Mouse (Mus musculus) frontal cortex, postnatal 10 days (tissue): ENCODE measurements around the gene Zfp534.
"Not testable (repeated sequence)": the region's sequence is repeated elsewhere in the genome, so short reads cannot be mapped to it uniquely, and the experiment has no call there.

Experiments
- DNase-seq, 2 experiments: peaks; one replicate each; pipeline ENCODE4 v3.0.0; 2022; ENCODE audit warnings: low spot score in 2 of 2, mixed read lengths in 1 of 2

The Zfp534 gene

DNA sequence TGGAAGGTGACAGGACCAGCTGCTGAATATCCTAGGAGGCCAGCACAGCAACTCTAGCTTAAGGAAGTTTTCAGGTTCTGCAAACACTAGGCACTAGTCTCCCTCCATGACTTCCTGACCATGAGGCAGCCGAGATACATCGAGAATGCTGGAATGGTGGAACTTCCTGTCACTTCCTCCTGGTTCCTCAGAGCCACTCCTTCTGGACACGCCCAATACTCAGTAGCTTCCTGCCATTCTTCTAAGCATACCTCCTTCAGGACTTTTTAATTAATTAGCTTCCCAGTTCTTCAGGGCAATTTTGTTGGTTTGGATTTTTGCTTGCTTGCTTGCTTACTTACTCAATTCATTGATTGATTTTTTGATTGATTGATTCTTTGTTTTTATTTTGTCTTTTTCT is at the start of gene Zfp534:
TSS of gene Zfp534 (minus strand) at position 101 of the 400 bp plus-strand sequence.
- DNase-seq = not testable (repeated sequence)

DNA sequence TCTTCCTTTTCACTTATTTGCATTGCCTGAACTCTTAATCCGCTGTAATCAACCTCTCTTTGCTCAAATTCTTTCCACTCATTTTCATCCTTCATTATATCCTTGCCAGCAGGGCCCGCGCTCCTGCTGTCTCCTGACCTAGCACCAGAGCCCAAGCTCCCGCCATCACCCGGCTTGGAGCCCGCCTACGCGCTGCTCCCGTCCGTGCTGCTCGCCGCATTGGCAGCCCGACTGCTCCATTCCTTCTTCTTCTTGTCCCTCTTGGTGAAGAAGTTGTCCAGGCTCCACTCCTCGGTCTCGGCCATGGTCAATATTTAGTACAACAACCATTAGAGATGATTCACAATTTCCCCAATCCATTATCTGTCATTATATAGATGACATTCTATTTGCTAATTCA is 43.9 kb upstream of the Zfp534 start:
- DNase-seq = not testable (repeated sequence)

DNA sequence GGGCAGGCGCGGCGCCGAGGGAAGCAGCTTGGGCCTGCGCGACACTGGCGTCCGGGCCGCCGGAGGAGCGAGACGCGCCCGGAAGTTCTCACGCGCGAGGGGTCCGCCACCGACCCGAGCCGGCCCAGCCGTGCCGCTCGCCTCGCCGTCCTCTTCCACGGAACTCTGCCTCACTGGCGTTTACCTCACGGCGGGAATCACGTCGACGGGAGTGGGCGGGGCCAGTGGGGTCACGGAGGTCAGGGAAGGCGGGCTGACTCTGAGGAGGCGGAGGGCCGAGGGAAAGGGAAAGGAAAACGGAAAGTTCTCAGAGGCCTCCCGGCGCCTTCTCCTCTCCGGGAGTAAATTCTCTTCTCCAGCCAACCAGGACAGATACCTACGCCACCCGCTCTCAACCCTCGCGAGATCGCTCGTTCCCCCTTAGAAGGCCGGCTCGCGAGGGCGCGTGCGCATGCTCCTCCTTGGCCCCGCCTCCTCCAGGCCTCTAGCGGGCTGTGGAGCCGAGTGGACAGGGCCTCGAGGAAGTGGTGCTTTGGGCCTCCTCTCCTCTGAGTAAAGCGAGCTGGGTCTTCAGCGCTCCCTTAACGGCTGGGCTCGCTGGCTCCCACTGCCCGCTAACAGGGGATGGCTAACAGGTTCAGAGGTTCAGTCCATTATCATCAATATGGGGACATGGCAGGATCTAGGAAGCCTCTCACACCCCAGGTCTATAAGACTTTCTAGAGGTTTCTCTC is 36.5 kb upstream of the Zfp534 start:
- DNase-seq = not testable (repeated sequence)

DNA sequence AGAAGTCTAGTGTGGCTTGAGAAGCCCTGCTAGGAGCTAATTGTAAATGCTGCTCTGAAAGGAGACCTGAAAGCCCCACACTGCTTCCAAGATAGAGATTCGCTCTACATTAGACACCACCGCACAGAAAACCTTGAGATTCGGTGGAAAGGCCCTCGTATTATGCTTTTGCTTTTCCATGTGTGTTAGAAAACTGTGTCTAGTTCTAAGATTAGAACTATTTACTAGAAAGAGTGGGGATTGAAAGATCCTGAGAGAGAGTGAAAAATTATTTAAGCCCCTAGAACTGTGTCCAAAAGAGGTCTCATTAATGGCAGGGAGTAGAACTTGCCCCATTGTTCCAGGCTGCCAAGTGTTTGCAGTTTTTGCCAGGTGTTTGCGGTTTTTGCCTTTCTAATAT is 47.1 kb downstream of the Zfp534 start:
- not testable (repeated sequence) for DNase-seq

DNA sequence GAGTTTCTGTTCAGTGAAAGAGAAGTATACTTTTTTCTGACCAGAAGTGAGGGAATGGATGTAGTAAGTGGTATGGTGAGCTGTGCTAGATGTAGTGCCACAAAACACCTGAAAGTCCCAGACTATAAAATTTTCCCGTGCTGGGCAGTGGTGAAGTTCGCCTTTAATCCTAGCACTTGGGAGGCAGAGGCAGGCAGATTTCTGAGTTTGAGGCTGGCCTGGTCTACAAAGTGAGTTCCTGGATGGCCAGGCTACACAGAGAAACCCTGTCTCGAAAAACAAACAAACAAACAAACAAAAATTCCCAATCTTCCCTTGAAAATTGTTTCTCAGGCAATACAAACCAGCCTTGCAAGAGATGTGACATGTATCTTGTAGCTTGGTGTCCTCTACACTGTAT is 54.9 kb downstream of the Zfp534 start:
- not testable (repeated sequence) for DNase-seq

DNA sequence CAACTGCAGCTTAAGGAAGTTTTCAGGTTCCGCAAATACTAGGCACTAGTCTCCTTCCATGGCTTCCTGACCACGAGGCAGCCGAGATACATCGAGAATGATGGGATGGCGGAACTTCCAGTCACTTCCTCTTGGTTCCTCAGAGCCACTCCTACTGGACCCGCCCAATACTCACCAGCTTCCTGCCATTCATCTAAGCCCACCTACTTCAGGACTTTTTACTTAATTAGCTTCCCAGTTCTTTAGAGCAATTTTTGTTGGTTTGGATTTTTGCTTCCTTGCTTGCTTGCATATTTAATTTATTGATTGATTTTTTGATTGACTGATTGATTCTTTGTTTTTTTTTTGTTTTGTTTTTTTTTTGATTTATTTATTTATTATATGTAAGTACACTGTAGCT is 59.9 kb downstream of the Zfp534 start, which contains the start of gene Zfp979:
TSS of gene Zfp979 (minus strand) at position 101 of the 400 bp plus-strand sequence.
- DNase-seq = not testable (repeated sequence)

DNA sequence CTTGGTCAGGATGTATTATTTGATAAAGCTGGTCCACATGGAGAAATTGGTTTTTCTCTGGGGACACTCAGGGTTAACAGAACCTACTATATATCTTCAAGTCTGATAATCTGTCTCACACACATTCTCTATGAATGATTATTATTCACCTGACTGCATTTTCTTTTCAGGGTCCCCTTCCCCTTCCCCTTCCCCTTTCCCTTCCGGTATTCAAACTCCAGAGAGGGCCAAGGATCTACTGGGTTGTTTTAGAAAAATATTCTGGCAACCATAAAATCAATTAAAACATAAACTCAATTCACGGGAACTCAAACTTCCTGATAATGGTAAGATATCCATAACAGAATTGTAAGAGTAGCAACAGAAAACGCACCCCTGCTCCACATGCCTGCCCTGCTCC is 60.4 kb downstream of the Zfp534 start:
- not testable (repeated sequence) for DNase-seq

DNA sequence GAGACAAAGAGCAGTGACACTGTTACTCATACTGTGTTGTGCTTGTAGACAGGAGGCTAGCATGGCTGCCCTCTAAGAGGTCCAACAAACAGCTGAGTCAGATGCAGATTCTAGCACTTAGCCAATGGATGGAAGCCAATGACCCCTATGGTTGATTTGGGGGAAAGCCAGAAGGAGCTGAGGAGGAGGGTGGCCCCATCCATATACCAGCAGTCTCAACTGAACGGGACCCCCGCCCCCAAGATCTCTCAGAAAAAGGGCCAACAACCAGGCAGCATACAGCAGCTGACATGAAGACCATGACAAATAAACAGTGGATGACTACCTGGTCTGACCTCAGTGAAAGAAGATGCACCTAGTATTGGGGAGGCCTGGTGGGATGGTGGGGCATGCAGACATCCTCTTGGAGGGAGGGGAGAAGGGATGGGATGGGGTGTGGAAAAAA is 68.5 kb downstream of the Zfp534 start:
- not testable (repeated sequence) for DNase-seq
